Mouse (Mus musculus): Measurements from ENCODE around the gene Gm9821.

DNA sequence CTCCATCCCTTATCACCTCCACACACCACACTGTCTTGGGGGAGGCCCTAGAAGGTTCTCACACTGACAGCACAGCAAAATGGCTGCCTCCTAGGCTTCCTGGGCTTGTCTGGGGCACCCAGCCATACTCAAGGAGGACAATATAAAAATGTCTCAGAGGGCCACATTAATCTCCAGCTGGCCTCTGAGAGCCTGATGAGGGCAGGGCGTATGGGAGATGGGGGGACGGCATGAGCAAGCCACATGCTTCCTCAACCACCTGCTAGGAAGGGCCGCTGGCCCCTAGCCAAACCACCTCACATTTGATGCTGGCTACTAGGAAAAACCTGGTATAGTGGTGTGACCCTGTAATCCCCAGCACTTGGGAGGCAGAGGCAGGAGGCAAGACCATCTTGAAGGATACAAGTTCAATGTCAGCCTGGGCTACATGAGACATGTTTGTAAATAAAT lies 3.3 kb downstream of the Gm9821 start:
- TF ChIP-seq POLR2A (IDR thresholded peaks at IDR 0.05; ENCODE audit: low read depth, low read length) (no peak), CTCF (IDR thresholded peaks at IDR 0.05; ENCODE audit: extremely low read depth, insufficient read length, insufficient replicate concordance, low read depth, low read length) (no peak)
